Mouse (Mus musculus) liver, embryonic 16.5 days (tissue): ENCODE measurements around the gene Rtkn2. TPM values are rescaled to one million over a fixed set of nuclear protein-coding genes. Genes with fewer than 3 reads are reported as not detected.
"Not testable (repeated sequence)": the region's sequence is repeated elsewhere in the genome, so short reads cannot be mapped to it uniquely, and the experiment has no call there.

Source experiments
- ATAC-seq: fragments of 200-750 bp; cut with Nextera tagmentation; 2 replicates; pipeline ENCODE4 v1.8.0; 2017; ENCODE audit warnings: low read depth, mild to moderate bottlenecking, moderate number of reproducible peaks, moderate library complexity
- H3K27ac ChIP-seq: fragments of 300-500 bp; sonication (generic); 2 replicates; pipeline ENCODE4 v1.5.1; 2014; ENCODE audit warnings: mild to moderate bottlenecking, low read length
- H3K27me3 ChIP-seq: fragments of 300-500 bp; sonication (generic); 2 replicates; pipeline ENCODE4 v1.6.1; 2014; ENCODE audit warnings: low read depth, low read length, mixed read lengths; ENCODE audit not compliant: control insufficient read depth, insufficient read depth
- H3K36me3 ChIP-seq: fragments of 300-500 bp; sonication (generic); 2 replicates; pipeline ENCODE4 v1.6.1; 2014; ENCODE audit warnings: mild to moderate bottlenecking; ENCODE audit not compliant: control insufficient read depth, insufficient read depth
- H3K4me1 ChIP-seq: fragments of 300-500 bp; sonication (generic); 2 replicates; pipeline ENCODE4 v1.6.1; 2014; ENCODE audit warnings: low read depth, low read length, mixed read lengths; ENCODE audit not compliant: control insufficient read depth
- H3K4me2 ChIP-seq: fragments of 300-500 bp; sonication (generic); 2 replicates; pipeline ENCODE4 v1.6.1; 2014; ENCODE audit warnings: low read depth, low read length, mixed read lengths
- H3K4me3 ChIP-seq: fragments of 300-500 bp; sonication (generic); 2 replicates; pipeline ENCODE4 v1.5.1; 2014; ENCODE audit warnings: low read depth, mild to moderate bottlenecking, low read length
- H3K9ac ChIP-seq: fragments of 300-500 bp; sonication (generic); 2 replicates; pipeline ENCODE4 v1.6.1; 2014; ENCODE audit warnings: low read depth, low read length
- H3K9me3 ChIP-seq: fragments of 300-500 bp; sonication (generic); replicated peaks from 2 replicates; pipeline ENCODE4 v1.6.1; 2016; ENCODE audit warnings: low read length; ENCODE audit not compliant: control insufficient read depth
- WGBS: fragments of 180-500 bp; shearing (Covaris S2); extraction: QIAGEN DNeasy Blood & Tissue Kit; methylation state at CpG from one replicate; pipeline ENCODE4 v1.1.7; 2014; ENCODE audit not compliant: insufficient replicate concordance; 5-methylcytosine and 5-hydroxymethylcytosine counted together
- polyA plus RNA-seq: library from polyadenylated mRNA; unstranded; fragments of >200 nt; fragmentation: Nextera tagmentation; extraction: Ambion mirVana; gene quantifications from 2 replicates; pipeline ENCODE4 v1.2.1, GENCODE M21; 2015

The Rtkn2 gene
- polyA plus RNA-seq, 1 experiment from 2014 or later = 1.4 TPM

DNA sequence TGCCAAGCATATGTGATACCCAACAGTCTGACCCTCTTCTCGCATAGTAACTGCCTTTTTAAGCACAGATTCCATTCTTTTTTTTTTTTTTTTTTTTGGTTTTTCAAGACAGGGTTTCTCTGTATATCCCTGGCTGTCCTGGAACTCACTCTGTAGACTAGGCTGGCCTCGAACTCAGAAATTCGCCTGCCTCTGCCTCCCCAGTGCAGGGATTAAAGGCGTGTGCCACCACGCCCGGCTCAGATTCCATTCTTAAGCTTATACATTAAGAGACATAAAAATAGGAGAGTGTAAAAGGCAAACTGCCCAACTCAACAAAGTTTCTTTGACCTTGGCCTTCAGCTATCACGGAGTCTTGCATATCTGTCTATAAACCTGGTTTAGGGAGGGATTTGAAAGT, 120.4 kb downstream of the Rtkn2 start:
- ATAC-seq, H3K4me1 ChIP-seq, H3K4me2 ChIP-seq, H3K9ac ChIP-seq, H3K27ac ChIP-seq, H3K27me3 ChIP-seq, H3K9me3 ChIP-seq, H3K4me3 ChIP-seq: not testable (repeated sequence)
- H3K36me3 ChIP-seq = peaks cover 23% of the 10 kb centered on the region
- 64% methylated on average over 7 of the region's 7 CpGs for WGBS

DNA sequence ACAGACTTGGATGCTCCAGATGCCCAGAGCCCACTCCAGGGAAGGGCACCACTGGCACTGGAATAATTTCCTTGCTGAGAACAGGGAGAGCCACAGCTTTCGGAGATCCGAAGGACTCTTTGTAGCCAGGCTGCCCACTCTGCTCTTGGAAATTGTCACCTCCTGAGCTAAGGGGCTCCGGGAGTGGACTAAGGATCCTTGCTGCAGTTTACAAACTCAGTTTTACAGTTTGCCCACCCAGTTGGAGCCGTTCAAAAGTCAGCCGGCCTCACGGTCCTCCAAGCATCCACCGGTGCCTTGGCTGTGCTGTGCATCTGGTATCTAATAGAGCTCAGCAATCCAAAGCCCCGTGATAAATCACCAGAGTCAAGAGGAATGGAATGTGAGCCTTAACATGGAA, 121.1 kb downstream of the Rtkn2 start:
- no peaks in the 10 kb centered on the region for H3K27me3 ChIP-seq
- H3K9me3 ChIP-seq = no peaks in the 10 kb centered on the region
- H3K27ac ChIP-seq = no peak overlapping the region
- ATAC-seq = no peak
- no peak overlapping the region for H3K4me2 ChIP-seq
- H3K4me3 ChIP-seq = no peak overlapping the region
- peaks cover 23% of the 10 kb centered on the region for H3K36me3 ChIP-seq
- H3K9ac ChIP-seq = no peak overlapping the region
- H3K4me1 ChIP-seq = peaks cover 5% of the 10 kb centered on the region
- 71% methylated on average over 8 of the region's 8 CpGs for WGBS

DNA sequence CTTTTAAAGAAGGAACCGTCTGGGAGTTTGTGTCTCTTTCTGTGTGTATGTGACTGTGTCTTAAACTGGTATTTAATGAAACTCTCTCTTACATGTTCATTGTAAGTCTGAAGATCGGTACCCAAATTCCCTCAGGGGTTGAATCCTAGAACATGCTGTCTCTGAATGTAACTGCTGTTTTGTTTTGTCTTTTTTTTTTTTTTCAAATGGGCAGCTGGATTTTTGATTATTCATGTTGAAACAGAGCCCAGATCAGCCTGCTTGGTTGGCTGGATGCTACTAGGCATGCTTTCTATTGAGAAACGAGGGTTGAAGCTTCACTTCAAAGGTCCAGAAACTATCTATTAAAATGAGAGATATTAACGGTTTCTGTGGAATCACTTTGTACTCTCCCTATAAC, 121.9 kb downstream of the Rtkn2 start:
- Histone ChIP-seq H3K9me3 (no peaks in the 10 kb centered on the region), H3K36me3 (peaks cover 23% of the 10 kb centered on the region), H3K27me3 (no peaks in the 10 kb centered on the region), H3K9ac (no peak overlapping the region), H3K4me2 (no peak overlapping the region), H3K4me3 (no peak overlapping the region), H3K27ac (no peak overlapping the region), H3K4me1 (peaks cover 5% of the 10 kb centered on the region)
- ATAC-seq = no peak
- WGBS = 57% methylated on average over 4 of the region's 4 CpGs

DNA sequence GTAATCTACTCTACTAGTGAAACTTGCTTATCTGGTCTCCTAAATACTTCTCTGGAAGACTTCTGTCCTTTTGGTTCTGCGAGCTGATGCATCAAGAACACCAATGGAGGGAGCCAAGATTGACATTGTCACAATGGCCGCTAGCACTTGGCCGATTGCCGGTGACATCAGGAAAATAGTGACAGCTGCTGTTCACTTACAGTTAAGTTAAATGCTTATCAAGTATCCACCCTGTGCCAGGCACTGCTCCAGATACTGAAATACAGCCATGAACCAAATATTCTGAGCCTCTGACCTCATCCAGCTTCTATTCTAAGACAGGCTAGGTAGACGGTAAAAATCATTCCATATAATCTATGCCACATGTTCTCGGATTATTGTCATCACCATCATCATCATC, 123.2 kb downstream of the Rtkn2 start:
- no peak for ATAC-seq
- no peaks in the 10 kb centered on the region for H3K27me3 ChIP-seq
- H3K4me3 ChIP-seq = no peak overlapping the region
- H3K36me3 ChIP-seq = peaks cover 13% of the 10 kb centered on the region
- H3K9ac ChIP-seq = no peak overlapping the region
- H3K27ac ChIP-seq = no peak overlapping the region
- WGBS = 71% methylated on average over 6 of the region's 6 CpGs
- peaks cover 5% of the 10 kb centered on the region for H3K4me1 ChIP-seq
- H3K4me2 ChIP-seq = no peak overlapping the region
- H3K9me3 ChIP-seq = no peaks in the 10 kb centered on the region

DNA sequence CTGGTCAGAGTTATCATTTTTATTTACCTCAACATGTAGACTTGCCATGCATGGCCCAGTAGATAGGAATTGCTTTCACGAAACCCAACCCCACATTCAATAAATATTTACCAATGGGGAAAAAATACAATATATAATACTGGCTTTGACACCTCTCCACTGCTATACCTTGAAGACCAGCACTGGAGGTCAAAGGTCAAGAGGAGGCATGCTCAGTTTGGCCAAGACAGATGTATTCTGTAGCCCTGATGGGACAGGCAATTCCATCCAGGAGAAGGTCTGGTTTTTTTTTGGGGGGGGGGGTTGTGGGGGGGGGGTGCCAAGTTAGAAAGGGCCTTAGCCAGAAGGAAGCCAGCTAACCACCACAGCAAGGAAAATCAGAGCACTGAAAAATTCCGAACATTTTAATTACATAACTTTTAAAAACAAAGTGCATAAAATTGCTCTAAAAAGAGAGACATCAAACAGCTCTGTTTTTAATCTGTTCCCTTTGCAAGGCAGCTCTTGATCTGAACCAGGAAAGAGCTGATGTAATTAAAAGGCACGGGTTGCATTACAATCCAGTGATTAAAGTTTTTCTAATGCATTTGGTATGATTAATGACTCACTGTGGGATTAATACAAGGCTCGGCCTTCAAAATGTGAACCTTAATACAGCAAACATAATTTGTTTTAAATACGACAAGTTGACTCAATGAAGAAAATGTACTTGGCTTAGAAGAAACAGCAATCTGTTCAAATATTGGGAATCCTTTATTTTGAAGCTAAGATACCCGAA, 123.9 kb downstream of the Rtkn2 start:
- Histone ChIP-seq H3K9ac (no peak overlapping the region), H3K27ac (no peak overlapping the region), H3K9me3 (no peaks in the 10 kb centered on the region), H3K27me3 (no peaks in the 10 kb centered on the region), H3K36me3 (peaks cover 6% of the 10 kb centered on the region), H3K4me3 (no peak overlapping the region), H3K4me2 (no peak overlapping the region), H3K4me1 (peaks cover 5% of the 10 kb centered on the region)
- no peak for ATAC-seq
- WGBS = 58% methylated on average over 6 of the region's 6 CpGs

DNA sequence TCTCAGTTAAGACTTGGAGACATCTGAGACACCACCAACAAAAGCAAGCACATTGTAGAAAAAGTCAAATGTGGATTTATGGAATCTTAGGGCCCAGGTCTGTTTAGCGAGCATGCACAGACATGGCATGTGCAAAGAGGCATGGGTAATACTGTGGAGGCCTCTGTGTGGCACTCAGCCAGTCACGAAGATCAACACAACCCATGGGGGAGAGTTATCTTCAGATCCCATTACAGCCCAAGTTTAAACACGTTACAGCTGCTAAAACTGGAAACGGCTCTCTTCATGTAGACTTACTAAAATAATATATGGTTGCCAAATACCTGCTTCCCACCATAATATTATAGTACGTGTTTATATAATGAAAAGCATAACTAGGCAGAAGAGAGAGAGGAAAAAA, 124.6 kb downstream of the Rtkn2 start:
- peaks cover 4% of the 10 kb centered on the region; the same call in 1 of the 2 replicates for H3K36me3 ChIP-seq
- no peaks in the 10 kb centered on the region for H3K27me3 ChIP-seq
- ATAC-seq = no peak
- H3K4me2 ChIP-seq = no peak overlapping the region
- no peak overlapping the region for H3K27ac ChIP-seq
- no peaks in the 10 kb centered on the region for H3K9me3 ChIP-seq
- no peak overlapping the region for H3K4me3 ChIP-seq
- peaks cover 5% of the 10 kb centered on the region for H3K4me1 ChIP-seq
- no peak overlapping the region for H3K9ac ChIP-seq
- 53% methylated on average over 5 of the region's 5 CpGs for WGBS

DNA sequence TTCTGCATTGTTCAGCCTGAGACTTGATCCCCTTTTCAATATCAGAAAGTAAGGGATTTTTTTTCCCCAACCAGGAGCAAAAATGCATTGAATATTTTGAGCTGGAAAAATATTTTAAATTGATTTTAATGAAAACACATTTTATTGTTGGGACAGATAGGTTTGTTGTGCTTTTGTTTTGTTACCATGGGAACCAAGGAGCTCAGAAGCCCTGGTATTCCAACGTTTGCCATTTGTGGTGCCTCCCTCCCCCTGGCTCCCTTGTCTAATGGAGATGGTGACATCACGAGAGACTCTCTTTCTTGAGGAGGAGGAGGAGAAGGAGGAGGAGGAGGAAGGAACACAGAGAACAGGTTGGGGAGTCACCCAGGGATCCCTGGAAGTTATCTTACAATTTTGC, 125.1 kb downstream of the Rtkn2 start:
- H3K4me1 ChIP-seq = peaks cover 5% of the 10 kb centered on the region
- peak overlapping the region; percentile 58; the same call in 1 of the 2 replicates for H3K27ac ChIP-seq
- no peak overlapping the region for H3K4me2 ChIP-seq
- H3K9me3 ChIP-seq = no peaks in the 10 kb centered on the region
- H3K9ac ChIP-seq = no peak overlapping the region
- no peaks in the 10 kb centered on the region for H3K27me3 ChIP-seq
- peaks cover 4% of the 10 kb centered on the region; the same call in 1 of the 2 replicates for H3K36me3 ChIP-seq
- no peak for ATAC-seq
- whole genome bisulfite sequencing = 29% methylated on average over 2 of the region's 2 CpGs
- H3K4me3 ChIP-seq = no peak overlapping the region

DNA sequence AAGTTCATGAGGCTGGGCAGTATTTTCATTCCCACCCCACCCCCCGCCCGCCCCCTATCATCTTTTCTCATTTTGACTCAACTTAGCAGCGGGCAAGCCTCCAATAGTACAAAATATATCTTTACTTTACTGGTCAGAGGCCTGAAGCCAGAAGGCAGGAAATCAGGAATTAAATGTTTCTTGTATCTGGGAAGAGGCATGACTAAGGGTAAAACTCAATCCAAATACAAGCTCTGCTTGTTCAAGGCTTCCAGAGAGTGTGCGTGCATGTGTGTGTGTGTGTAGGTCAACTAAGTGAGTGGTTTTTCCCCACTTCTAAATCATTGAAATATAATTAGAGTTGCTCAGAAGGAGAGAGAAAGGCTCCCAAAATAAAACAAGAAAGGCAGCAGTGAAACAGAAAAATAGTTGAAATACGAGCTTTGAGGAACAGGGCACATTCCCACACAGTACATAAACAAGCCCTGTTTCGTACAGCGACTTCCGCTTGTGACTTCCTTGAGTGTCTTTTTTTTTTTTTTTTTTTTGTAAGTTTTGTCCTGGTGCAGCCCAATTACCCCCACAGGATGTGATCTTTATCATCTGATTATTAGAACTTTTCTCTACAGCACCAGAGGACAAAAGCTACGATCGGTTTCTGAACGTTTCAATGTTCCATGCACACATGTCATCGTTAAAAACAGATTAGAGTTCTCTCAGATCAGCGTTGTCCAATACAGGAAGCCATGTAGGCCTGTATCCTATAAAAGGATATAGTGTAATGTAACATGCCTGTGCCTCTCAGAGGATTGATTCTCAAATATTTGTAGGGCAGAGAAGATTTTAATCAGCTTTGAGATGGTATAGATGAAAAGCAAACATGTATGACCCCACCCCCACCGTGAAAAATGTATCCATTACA, 125.8 kb downstream of the Rtkn2 start:
- Histone ChIP-seq H3K4me2 (no peak overlapping the region; the same call in 1 of the 2 replicates), H3K27me3 (no peaks in the 10 kb centered on the region), H3K4me3 (no peak overlapping the region), H3K9ac (no peak overlapping the region), H3K9me3 (no peaks in the 10 kb centered on the region), H3K36me3 (peaks cover 4% of the 10 kb centered on the region; the same call in 1 of the 2 replicates), H3K27ac (peak overlapping the region; percentile 58), H3K4me1 (peaks cover 5% of the 10 kb centered on the region)
- no peak for ATAC-seq
- WGBS = 28% methylated on average over 14 of the region's 14 CpGs
